Mouse (Mus musculus) adrenal gland, adult (tissue): ENCODE data around the gene Nkd1.

ENCODE experiments used
- DNase-seq, 2 experiments: peaks; one replicate each; pipeline ENCODE4 v3.0.0; 2022 to 2023; ENCODE audit warnings: low spot score in 1 of 2; ENCODE audit not compliant: inconsistent age in 2 of 2

Nkd1 gene

DNA sequence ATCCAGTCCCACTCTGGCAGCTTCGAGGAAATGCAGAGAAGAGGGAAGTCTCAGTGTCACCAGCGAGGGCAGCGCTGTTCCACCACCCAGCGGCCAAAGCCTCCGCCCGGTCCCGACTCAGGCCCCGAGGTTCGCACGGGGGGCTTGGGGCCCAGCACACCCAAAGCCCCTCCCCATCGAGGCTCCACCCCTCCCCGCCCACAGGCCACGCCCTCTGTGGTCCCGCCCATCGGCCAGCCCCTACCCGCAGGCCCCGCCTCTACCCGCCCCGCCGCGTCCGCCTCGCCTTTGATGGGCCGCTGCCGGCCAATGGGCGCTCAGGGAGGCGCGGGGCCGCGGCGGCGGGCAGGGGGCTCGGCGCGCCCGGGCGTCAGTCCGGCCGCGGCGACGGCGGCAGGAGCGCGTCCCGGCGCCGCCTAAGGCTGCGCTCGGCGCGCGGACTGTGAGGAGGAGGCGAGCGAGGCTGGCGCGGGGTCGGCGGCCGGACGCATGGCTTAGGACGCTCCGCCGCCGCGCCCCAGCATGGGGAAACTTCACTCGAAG, at the start of gene Nkd1:
Gene Nkd1 (plus strand): TSS at position 370 of the 543 bp plus-strand sequence.
- DNase-seq = peak; percentile 92 to 97

DNA sequence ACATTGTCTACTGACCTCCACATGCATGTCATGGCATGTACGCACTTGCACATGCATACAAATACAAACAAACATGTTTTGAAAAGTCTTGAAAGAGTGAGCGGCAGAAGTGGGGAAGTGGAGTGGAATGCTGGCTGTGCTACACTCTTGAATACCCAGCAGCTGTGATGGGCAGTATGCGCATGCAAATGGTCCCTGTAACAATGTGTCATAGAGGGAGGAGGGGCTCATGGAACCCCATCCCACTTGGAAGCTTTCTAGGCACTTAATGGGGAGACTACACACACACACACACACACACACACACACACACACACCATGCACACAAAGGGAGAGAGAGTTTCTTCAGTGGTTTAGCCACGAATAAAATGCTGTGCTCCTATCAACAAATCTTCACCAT, 39.9 kb upstream of the Nkd1 start:
- DNase-seq = no peak

DNA sequence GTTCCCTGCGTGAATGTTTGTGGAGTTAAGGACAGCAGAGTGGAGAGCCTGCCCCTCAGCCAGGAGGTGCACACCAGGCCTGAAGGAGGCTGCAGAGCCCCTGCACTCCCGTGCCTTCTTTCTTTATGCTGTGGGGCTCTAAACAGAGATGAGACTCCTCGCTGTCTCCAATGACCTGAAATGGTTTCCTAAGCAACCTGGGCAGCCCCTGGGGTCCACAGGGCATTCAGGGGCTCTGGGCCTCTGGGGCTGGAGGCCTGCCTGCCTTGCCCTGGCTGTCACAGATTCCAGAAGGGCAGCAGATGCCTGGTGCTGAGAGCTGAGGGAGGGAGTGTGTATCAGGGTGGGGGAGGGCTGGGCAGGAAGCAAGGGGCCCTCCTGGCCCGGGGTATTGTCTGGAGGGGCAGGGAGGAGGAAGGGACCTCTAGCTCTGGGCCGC, 32.7 kb upstream of the Nkd1 start:
- no peak for DNase-seq

DNA sequence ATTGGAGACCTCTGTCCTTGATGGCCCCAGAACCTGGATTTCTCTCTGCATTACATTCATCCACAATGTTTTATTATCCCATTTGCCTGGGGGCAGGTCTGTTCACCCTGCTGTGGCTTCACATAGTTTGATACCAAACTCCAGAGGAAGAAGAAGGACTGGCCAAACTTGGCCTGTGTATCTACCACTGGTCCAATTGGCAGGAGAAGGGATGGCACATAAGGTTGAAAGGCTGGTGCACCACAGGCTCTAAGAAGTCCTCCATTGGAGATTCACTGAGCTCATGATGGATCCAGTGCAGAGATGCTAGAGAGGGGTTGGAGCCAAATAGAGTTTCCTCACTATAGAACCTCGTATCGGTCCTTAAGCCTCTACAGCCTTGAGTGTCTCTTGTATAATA, 27.1 kb upstream of the Nkd1 start:
- DNase-seq = no peak

DNA sequence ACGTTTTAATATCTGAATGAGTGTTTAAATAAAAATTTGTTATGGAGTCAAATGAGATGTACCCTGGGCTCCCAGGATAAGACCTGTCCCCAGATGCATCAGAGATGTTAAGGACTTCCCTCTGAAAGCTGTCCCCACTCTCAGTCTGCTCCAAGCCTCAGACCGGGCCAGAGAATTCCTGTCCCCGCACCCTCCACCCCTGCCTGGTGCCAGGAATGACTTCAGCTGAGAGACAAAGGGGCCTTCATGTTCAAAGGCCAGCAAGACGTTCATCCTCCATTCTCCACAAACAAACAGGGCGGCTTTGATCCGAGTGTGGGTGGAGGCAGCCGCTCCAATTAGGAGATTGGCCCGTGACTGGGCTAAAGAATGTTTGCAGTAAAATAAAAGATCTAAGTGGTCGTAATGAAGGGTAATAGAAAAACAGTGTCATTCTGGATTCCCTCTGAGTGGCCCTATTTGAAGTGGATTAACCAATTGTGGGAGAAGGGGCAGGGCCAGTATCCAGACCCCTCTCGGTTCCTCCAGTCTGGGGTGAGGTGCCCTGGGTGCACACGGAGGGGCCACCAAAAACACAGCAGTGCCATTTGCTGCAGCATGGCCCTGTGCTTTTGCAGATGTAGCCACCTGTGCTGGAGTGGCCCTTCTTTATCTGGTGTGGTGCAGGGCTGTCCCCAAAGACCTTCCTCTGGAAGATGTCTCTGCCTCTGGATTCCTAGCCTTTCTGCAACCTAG, 25.9 kb upstream of the Nkd1 start:
- DNase-seq = peak in 1 of 2 experiments; percentile 37

DNA sequence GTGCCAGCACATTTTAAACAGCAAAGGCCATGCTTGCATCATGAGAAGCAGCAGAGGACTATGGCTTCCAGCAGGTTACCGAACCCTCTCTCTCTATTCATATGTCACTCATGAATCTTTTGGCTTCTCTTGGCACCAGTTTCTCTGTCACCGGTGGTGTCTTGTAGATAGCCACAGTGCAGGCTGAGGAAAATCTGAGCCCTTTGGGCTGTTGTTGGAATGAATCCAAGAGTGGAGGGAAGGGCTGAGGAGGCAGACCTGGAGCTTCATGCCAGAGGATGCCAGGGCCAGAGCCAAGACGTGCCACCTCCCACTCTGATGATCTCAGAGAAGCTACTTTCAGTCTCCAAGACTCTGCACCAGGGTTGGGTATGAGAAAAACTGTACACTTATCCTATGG, 19.0 kb upstream of the Nkd1 start:
- no peak for DNase-seq

DNA sequence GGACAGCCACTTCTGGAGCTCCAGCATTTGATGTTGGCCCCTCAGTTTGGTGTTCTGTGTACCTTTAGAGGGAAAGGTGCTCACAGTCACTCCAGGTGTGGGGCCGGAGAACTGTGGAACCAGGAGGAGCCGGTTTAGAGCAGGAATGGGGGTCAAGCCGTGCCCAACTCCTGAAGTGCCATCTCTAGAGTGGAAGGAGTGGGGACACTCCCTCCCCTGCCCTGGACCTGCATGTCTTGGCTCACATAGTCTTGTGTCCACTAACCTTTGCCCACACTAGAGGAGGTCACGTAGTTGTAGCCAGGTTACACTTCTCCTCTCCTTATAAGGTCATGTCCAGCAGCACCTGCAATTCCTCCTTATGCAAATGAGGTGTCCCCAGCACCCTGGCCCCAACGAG, 14.2 kb upstream of the Nkd1 start:
- DNase-seq = no peak

DNA sequence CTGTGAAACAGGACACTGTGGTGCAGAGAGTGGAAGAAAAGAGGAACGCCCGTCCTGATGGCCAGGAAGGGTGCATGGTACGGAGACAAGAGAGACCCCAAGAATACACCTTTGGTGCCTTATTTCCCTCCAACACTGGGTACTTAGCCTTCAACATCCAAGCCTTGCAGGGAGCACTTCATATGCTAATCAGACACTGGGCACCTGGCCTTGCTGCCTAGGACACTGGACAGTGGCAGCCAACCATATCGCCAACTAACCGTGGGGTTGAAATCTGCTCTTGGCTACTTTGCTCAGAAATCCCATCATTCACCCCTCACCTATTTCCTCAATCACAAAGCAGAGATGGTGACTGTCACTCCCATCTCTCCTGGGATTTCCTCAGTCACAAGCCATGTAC, 10.1 kb upstream of the Nkd1 start:
- no peak for DNase-seq

GRCm38 (mm10) chr8:88512094-88512794, 8.9 kb upstream of the Nkd1 start:
- no peak for DNase-seq

GRCm38 (mm10) chr8:88518047-88518446, 3.1 kb upstream of the Nkd1 start:
- peak; percentile 33 to 74 for DNase-seq

DNA sequence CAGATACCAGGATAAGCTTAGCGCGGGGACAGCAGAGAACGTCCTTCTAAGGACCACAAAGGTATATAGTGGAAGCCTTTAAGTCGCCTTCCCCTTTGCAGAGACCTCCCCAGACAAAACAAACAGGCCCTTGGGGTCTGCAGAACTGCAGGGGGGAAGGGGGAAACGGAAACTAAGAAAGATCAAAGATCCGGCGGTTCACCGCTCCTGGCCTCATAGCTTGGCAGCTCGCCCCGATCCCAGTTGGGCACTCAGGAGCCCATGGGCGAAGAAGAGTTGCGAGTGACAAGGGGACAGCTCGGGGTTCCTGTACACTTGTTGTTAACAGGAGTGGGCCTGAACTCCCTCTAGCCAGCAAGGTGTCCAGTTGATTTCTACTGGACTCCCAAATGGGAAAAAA, 773 bp upstream of the Nkd1 start:
- DNase-seq = peak; percentile 65 to 81

GRCm38 (mm10) chr8:88521541-88522414, 624 bp downstream of the Nkd1 start:
- DNase-seq = peak; percentile 49 to 74

DNA sequence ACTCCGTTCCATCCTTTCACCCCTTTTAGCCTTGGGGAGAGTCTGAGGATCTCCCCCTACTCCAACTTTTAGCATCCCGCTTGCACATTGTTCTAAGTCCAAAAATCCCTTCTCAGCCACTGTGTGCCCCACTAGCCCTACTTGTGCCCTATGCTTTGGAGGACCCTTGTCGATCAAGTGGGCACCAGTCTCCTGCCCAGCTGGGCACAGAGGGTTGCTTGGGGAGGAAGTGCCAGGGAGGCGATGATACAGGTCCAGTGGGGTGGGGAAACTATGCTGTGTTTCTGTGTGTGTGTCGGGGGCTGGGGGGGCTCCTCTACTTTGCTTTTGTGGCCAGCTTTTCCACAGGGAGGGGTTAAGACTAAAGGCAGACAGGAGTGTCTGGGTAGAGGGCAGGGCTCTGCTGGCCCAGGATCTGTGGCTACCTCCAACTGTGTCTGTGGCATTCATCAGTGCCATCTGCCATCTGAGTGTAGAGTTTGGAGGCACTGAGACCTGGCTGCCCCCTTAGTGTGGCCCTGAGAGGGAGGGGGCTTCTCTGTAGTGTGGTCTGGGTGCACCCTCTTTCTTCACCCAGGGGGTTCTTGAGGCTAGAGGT, 1.4 kb downstream of the Nkd1 start:
- DNase-seq = peak; percentile 13 to 54

- no peak for DNase-seq
These were observed 2.5 kb downstream of the Nkd1 start for GRCm38 (mm10) chr8:88523621-88524020.

DNA sequence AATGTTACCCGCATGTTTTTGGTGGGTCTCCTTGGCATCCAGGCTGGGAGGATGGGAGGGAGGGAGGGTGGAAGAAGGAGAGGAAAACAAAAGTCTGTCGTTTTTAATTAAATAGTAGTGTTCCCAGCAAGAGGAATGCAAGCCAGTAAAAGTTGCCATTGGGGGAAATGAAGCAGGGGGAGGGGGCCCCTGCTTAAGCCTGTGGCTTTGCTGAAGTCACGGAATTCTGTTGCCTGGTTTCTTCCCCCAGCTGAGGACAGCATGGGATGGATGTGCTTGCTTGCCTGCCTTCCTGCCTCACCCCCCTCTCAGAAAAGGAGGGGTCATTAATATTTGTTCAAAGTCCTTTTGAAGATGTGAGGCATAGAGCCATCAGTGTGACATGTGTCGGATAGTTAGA, 3.0 kb downstream of the Nkd1 start:
- DNase-seq = peak in 1 of 2 experiments; percentile 53

GRCm38 (mm10) chr8:88524851-88525250, 3.7 kb downstream of the Nkd1 start:
- DNase-seq = peak in 1 of 2 experiments; percentile 54

- DNase-seq = no peak
These were observed 5.1 kb downstream of the Nkd1 start for GRCm38 (mm10) chr8:88526296-88526695.

DNA sequence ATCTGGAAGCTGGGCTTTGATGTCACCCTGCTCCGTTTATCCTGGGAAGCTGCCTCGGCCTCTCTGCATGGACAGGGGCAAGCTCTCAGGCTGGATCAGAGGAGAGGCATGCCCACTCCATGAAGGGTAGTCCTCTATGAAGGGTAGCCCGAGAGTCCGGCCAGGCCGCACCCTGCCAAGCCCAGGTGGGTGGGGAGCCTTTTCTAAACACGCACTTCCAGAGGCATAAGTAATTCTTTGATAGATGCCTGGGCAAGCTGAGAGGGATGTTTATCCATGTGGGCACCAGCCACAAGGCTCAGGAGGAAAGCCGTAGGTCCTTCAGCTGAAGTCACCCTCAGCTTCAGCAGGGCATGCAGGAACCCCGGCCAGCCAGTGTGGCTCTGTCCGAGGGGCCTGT, 7.0 kb downstream of the Nkd1 start:
- DNase-seq = peak in 1 of 2 experiments; percentile 32

DNA sequence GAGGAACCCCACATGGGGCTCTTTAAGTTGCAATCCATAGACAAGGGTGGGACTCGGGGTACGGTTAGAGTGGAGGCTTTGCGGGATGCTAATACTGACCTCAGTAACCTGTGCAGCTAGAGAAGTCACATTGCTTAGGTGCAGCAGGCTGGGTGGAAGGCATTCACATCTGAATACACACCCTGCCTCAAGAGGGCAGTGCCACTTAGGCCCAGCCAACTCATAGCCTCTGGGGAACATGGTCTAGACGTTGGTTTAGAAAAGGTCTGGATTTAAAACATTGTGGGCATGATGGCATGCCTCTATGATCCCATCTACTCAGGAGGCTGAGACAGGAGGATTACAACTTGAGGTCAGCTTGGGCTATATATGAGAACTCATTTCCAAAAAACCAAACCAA, 8.6 kb downstream of the Nkd1 start:
- peak in 1 of 2 experiments; percentile 54 for DNase-seq

- DNase-seq = peak; percentile 64 to 79
These were observed 15.9 kb downstream of the Nkd1 start for GRCm38 (mm10) chr8:88537081-88537480.
